Mouse (Mus musculus): ENCODE measurements around the gene Zbtb8a. TPM values are rescaled to one million over a fixed set of nuclear protein-coding genes. Genes with fewer than 3 reads are reported as not detected.

Gene Zbtb8a
- total RNA-seq, 2 experiments from 2014 or later: 12.2 to 14.0 TPM

GRCm38 (mm10) chr4:129336291-129336690 is 41.6 kb downstream of the Zbtb8a start:
- DNase-seq (ENCODE audit: low spot score in 2 of 2): no peak

GRCm38 (mm10) chr4:129335216-129336074 is 42.5 kb downstream of the Zbtb8a start, which contains the start of the genes Rbbp4 and Zbtb8os:
Gene Rbbp4, minus strand, starts transcription at chr4:129335370.
Gene Zbtb8os, plus strand, starts transcription at chr4:129335695.
- DNase-seq (ENCODE audit: low spot score in 2 of 2): peak; percentile 89 to 94

GRCm38 (mm10) chr4:129334677-129335215 is 43.2 kb downstream of the Zbtb8a start:
- peak in 1 of 2 experiments; percentile 50 for DNase-seq (ENCODE audit: low spot score in 2 of 2)

- no peak for DNase-seq (ENCODE audit: low spot score in 2 of 2)
Observed at GRCm38 (mm10) chr4:129332846-129333245, 45.1 kb downstream of the Zbtb8a start.

GRCm38 (mm10) chr4:129326191-129326590 is 51.7 kb downstream of the Zbtb8a start:
- DNase-seq (ENCODE audit: low spot score in 2 of 2): no peak

GRCm38 (mm10) chr4:129324756-129325155 is 53.2 kb downstream of the Zbtb8a start:
- DNase-seq (ENCODE audit: low spot score in 2 of 2): no peak

GRCm38 (mm10) chr4:129323491-129323890 is 54.4 kb downstream of the Zbtb8a start:
- DNase-seq (ENCODE audit: low spot score in 2 of 2): no peak

GRCm38 (mm10) chr4:129322042-129322441 is 55.9 kb downstream of the Zbtb8a start:
- no peak for DNase-seq (ENCODE audit: low spot score in 2 of 2)

GRCm38 (mm10) chr4:129320876-129321275 is 57.0 kb downstream of the Zbtb8a start:
- DNase-seq (ENCODE audit: low spot score in 2 of 2): no peak

GRCm38 (mm10) chr4:129313886-129314285 is 64.0 kb downstream of the Zbtb8a start:
- DNase-seq (ENCODE audit: low spot score in 2 of 2): no peak

- no peak for DNase-seq (ENCODE audit: low spot score in 2 of 2)
Observed at GRCm38 (mm10) chr4:129307936-129308335, 70.0 kb downstream of the Zbtb8a start.

- no peak for DNase-seq (ENCODE audit: low spot score in 2 of 2)
Observed at GRCm38 (mm10) chr4:129304306-129304705, 73.6 kb downstream of the Zbtb8a start.

- no peak for DNase-seq (ENCODE audit: low spot score in 2 of 2)
Observed at GRCm38 (mm10) chr4:129303816-129304215, 74.1 kb downstream of the Zbtb8a start.

Other genes starting within 250 kb of the Zbtb8a start
- gene Fndc5, start 241.1 kb downstream of the Zbtb8a start, total RNA-seq (2021): 10 to 100 TPM; 13.0 to 13.2 TPM
- 10 to 100 TPM; 42.7 to 44.7 TPM for gene S100pbp, start 188.4 kb downstream of the Zbtb8a start, total RNA-seq (2021)
- 10 to 100 TPM; 79.5 to 80.4 TPM for gene Yars, start 188.4 kb downstream of the Zbtb8a start, total RNA-seq (2021)
- gene C77080, start 116.7 kb downstream of the Zbtb8a start, total RNA-seq (2021): 10 to 100 TPM; 15.7 to 21.0 TPM
- gene Sync, start 90.5 kb downstream of the Zbtb8a start, total RNA-seq (2021): 1 to 10 TPM; 3.8 to 4.4 TPM
- gene Rbbp4, start 42.7 kb downstream of the Zbtb8a start, total RNA-seq (2021): 100 to 1,000 TPM; 188 to 206 TPM
- gene Zbtb8os, start 42.4 kb downstream of the Zbtb8a start, total RNA-seq (2021): 10 to 100 TPM; 51.1 to 52.2 TPM
- 1 to 10 TPM; 1.1 TPM for gene Zbtb8b, start 62.7 kb upstream of the Zbtb8a start, total RNA-seq (2021)
- 10 to 100 TPM; 55.4 TPM for gene Bsdc1, start 83.5 kb upstream of the Zbtb8a start, total RNA-seq (2021)
- gene Tssk3, start 112.9 kb upstream of the Zbtb8a start, total RNA-seq (2021): not detected
- not detected for gene Fam229a, start 113.1 kb upstream of the Zbtb8a start, total RNA-seq (2021)
- 100 to 1,000 TPM; 157 to 183 TPM for gene Marcksl1, start 135.5 kb upstream of the Zbtb8a start, total RNA-seq (2021)
- 10 to 100 TPM; 74.9 to 84.8 TPM for gene Hdac1, start 164.6 kb upstream of the Zbtb8a start, total RNA-seq (2021)
- 1 to 10 TPM; 8.7 to 9.7 TPM for gene Lck, start 195.5 kb upstream of the Zbtb8a start, total RNA-seq (2021)
- 10 to 100 TPM; 30.9 to 33.5 TPM for gene Fam167b, start 200.4 kb upstream of the Zbtb8a start, total RNA-seq (2021)
- 100 to 1,000 TPM; 187 to 188 TPM for gene Eif3i, start 222.5 kb upstream of the Zbtb8a start, total RNA-seq (2021)
- 100 to 1,000 TPM; 111 to 114 TPM for gene Tmem234, start 222.6 kb upstream of the Zbtb8a start, total RNA-seq (2021)
- gene Dcdc2b, start 236.1 kb upstream of the Zbtb8a start, total RNA-seq (2021): 1 to 10 TPM; 2.9 to 3.3 TPM
- gene Iqcc, start 241.0 kb upstream of the Zbtb8a start, total RNA-seq (2021): 10 to 100 TPM; 26.6 to 31.2 TPM
- 10 to 100 TPM; 61.5 to 62.6 TPM for gene Ccdc28b, start 245.8 kb upstream of the Zbtb8a start, total RNA-seq (2021)

All from adrenal gland, postnatal 4 days (tissue).